Mouse (Mus musculus): ENCODE measurements around the gene Spag5. TPM values are rescaled to one million over a fixed set of nuclear protein-coding genes. Genes with fewer than 3 reads are reported as not detected.

Spag5 gene
- polyA plus RNA-seq, 1 experiment = 68.8 TPM

GRCm38 (mm10) chr11:78337040-78337439, 35.7 kb downstream of the Spag5 start:
- Histone ChIP-seq H3K4me1 (ENCODE audit: control insufficient read depth, insufficient read depth, low read length) (no peaks in the 10 kb centered on the region), H3K9ac (ENCODE audit: low read depth, poor library complexity, severe bottlenecking) (no peak overlapping the region), H3K9me3 (replicated peaks; ENCODE audit: control insufficient read depth, insufficient read depth, low read length, poor library complexity, severe bottlenecking) (no peaks in the 10 kb centered on the region), H3K36me3 (ENCODE audit: control insufficient read depth, insufficient read depth, low read length, poor library complexity, severe bottlenecking) (peaks cover 20% of the 10 kb centered on the region), H3K27me3 (ENCODE audit: control insufficient read depth, insufficient read depth, low read length, poor library complexity, severe bottlenecking) (no peaks in the 10 kb centered on the region), H3K27ac (ENCODE audit: insufficient read depth, low read length) (no peak overlapping the region), H3K4me3 (ENCODE audit: low read depth, low read length) (no peak overlapping the region)
- TF ChIP-seq EP300 (IDR thresholded peaks at IDR 0.05; ENCODE audit: insufficient read depth, low read depth, low read length) (no peak), POLR2A (IDR thresholded peaks at IDR 0.05; ENCODE audit: insufficient read depth, low read length) (no peak), CTCF (IDR thresholded peaks at IDR 0.05; ENCODE audit: low read depth, low read length) (no peak)

GRCm38 (mm10) chr11:78341702-78342101, 40.4 kb downstream of the Spag5 start:
- no peak overlapping the region for H3K27ac ChIP-seq (ENCODE audit: insufficient read depth, low read length)
- H3K4me1 ChIP-seq (ENCODE audit: control insufficient read depth, insufficient read depth, low read length) = no peaks in the 10 kb centered on the region
- H3K9me3 ChIP-seq (replicated peaks; ENCODE audit: control insufficient read depth, insufficient read depth, low read length, poor library complexity, severe bottlenecking) = no peaks in the 10 kb centered on the region
- no peaks in the 10 kb centered on the region for H3K27me3 ChIP-seq (ENCODE audit: control insufficient read depth, insufficient read depth, low read length, poor library complexity, severe bottlenecking)
- no peak overlapping the region for H3K9ac ChIP-seq (ENCODE audit: low read depth, poor library complexity, severe bottlenecking)
- no peak overlapping the region for H3K4me3 ChIP-seq (ENCODE audit: low read depth, low read length)
- TF ChIP-seq CTCF (IDR thresholded peaks at IDR 0.05; ENCODE audit: low read depth, low read length) (no peak), POLR2A (IDR thresholded peaks at IDR 0.05; ENCODE audit: insufficient read depth, low read length) (no peak)
- 0 out of 2 replicates have a peak, but pooled peaks cover 11% of the 10 kb centered on the region for H3K36me3 ChIP-seq (ENCODE audit: control insufficient read depth, insufficient read depth, low read length, poor library complexity, severe bottlenecking)

DNA sequence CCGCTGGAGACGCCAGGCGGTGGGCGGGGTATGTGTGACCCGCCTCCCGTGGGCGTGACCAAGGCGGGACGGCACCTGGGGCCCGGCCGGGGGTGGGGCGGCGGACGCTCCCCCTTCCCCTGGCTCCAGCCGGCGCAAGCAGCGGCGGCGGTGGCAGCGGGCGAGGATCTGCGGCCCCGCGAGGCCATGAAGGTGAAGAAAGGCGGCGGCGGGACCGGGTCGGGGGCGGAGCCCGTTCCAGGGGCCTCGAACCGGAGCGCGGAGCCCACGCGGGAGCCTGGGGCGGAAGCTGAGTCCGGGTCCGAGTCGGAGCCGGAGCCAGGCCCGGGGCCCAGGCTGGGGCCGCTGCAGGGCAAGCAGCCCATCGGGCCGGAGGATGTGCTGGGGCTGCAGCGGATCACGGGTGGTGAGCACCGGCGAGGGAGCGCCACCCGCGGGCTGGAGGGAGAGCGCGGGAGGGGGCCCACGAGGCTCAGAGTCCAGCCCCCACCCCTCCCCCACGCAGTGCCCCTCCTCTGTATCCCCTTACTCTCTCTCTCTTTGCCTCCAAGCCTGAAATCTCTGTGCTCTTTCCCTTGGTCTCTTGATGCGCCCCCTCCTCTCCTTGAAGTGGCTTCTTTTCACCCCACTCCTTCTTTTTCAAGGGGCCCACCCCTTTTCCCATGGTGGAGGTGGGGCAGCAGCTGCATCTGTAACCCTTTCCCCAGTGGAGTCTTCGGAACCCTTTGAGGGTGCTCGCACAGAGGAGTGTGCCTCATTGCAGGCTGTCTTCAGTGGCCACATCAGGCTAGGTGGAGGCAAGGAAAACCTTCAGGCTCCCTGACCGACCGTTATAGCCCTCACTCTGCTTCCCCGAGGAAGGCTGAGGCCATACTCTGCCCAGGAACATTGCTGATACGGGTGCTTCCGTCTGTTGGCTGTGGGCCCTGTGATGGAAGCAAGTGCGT, 42.3 kb downstream of the Spag5 start, which contains the start of gene Unc119:
TSS of gene Unc119 (plus strand) at position 102 of the 947 bp plus-strand sequence.
- no peaks in the 10 kb centered on the region for H3K27me3 ChIP-seq (ENCODE audit: control insufficient read depth, insufficient read depth, low read length, poor library complexity, severe bottlenecking)
- H3K4me1 ChIP-seq (ENCODE audit: control insufficient read depth, insufficient read depth, low read length) = peaks cover 2% of the 10 kb centered on the region
- peak within 1 kb of the TSS; percentile 70 for H3K4me3 ChIP-seq (ENCODE audit: low read depth, low read length)
- 0 out of 2 replicates have a peak, but pooled peaks cover 4% of the 10 kb centered on the region for H3K36me3 ChIP-seq (ENCODE audit: control insufficient read depth, insufficient read depth, low read length, poor library complexity, severe bottlenecking)
- H3K9me3 ChIP-seq (replicated peaks; ENCODE audit: control insufficient read depth, insufficient read depth, low read length, poor library complexity, severe bottlenecking) = no peaks in the 10 kb centered on the region
- H3K9ac ChIP-seq (ENCODE audit: low read depth, poor library complexity, severe bottlenecking) = peak within 1 kb of the TSS; percentile 87
- H3K27ac ChIP-seq (ENCODE audit: insufficient read depth, low read length) = no peak within 1 kb of the TSS
- TF ChIP-seq CTCF (IDR thresholded peaks at IDR 0.05; ENCODE audit: low read depth, low read length) (no peak), POLR2A (IDR thresholded peaks at IDR 0.05; ENCODE audit: insufficient read depth, low read length) (peak; percentile 18)

DNA sequence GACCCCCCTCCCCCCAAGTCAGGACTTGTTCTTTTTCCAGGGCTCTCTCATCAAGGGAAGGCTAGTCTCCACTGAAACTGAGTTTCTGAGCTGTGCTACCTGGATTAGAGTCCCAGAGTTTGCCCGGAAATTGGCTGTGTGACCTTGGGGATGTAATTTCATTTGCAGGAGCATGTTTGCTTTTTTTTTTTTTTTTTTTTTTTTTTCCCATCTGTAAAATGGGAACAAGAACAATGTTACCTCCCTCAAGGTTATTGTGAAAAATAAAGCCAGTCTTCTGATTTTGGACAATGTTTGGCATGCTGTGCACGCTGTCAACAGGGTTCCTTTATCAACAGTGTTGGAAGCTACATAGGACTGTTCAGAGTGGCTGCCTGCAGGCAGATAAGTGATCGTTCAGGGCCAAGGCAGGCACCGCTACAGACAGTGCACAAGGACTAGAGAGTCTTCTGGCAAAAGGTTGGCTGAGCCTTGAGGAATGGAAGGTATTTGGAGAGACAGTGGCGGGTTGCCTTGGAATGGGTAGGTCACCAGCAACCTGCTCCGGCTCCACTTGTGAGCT, 43.1 kb downstream of the Spag5 start:
- H3K27me3 ChIP-seq (ENCODE audit: control insufficient read depth, insufficient read depth, low read length, poor library complexity, severe bottlenecking) = no peaks in the 10 kb centered on the region
- H3K9me3 ChIP-seq (replicated peaks; ENCODE audit: control insufficient read depth, insufficient read depth, low read length, poor library complexity, severe bottlenecking) = no peaks in the 10 kb centered on the region
- H3K9ac ChIP-seq (ENCODE audit: low read depth, poor library complexity, severe bottlenecking) = peak overlapping the region; percentile 87
- H3K4me1 ChIP-seq (ENCODE audit: control insufficient read depth, insufficient read depth, low read length) = peaks cover 2% of the 10 kb centered on the region
- H3K27ac ChIP-seq (ENCODE audit: insufficient read depth, low read length) = no peak overlapping the region
- H3K36me3 ChIP-seq (ENCODE audit: control insufficient read depth, insufficient read depth, low read length, poor library complexity, severe bottlenecking) = peaks cover 4% of the 10 kb centered on the region; the same call in 1 of the 2 replicates
- TF ChIP-seq POLR2A (IDR thresholded peaks at IDR 0.05; ENCODE audit: insufficient read depth, low read length) (no peak), EP300 (IDR thresholded peaks at IDR 0.05; ENCODE audit: insufficient read depth, low read depth, low read length) (no peak), CTCF (IDR thresholded peaks at IDR 0.05; ENCODE audit: low read depth, low read length) (no peak)
- H3K4me3 ChIP-seq (ENCODE audit: low read depth, low read length) = peak overlapping the region; percentile 70

GRCm38 (mm10) chr11:78344890-78345715, 43.8 kb downstream of the Spag5 start:
- H3K4me3 ChIP-seq (ENCODE audit: low read depth, low read length) = no peak overlapping the region
- H3K27ac ChIP-seq (ENCODE audit: insufficient read depth, low read length) = no peak overlapping the region
- no peak overlapping the region for H3K9ac ChIP-seq (ENCODE audit: low read depth, poor library complexity, severe bottlenecking)

More at GRCm38 (mm10) chr11:78344890-78345715, 43.8 kb downstream of the Spag5 start:
- TF ChIP-seq POLR2A (IDR thresholded peaks at IDR 0.05; ENCODE audit: insufficient read depth, low read length) = no peak
- no peak for TF ChIP-seq EP300 (IDR thresholded peaks at IDR 0.05; ENCODE audit: insufficient read depth, low read depth, low read length)
- no peak for TF ChIP-seq CTCF (IDR thresholded peaks at IDR 0.05; ENCODE audit: low read depth, low read length)
- H3K4me1 ChIP-seq (ENCODE audit: control insufficient read depth, insufficient read depth, low read length) = peaks cover 2% of the 10 kb centered on the region
- peaks cover 4% of the 10 kb centered on the region; the same call in 1 of the 2 replicates for H3K36me3 ChIP-seq (ENCODE audit: control insufficient read depth, insufficient read depth, low read length, poor library complexity, severe bottlenecking)
- no peaks in the 10 kb centered on the region for H3K9me3 ChIP-seq (replicated peaks; ENCODE audit: control insufficient read depth, insufficient read depth, low read length, poor library complexity, severe bottlenecking)
- no peaks in the 10 kb centered on the region for H3K27me3 ChIP-seq (ENCODE audit: control insufficient read depth, insufficient read depth, low read length, poor library complexity, severe bottlenecking)

All from ES-Bruce4 (cell line).